Mouse (Mus musculus) liver (tissue): ENCODE measurements at regions not wholly inside any gene's neighbourhood (a gene's known extent, or its start where the extent isn't known, plus 50 kb on each side); places are given as distances from the start of the nearest gene placed in this dataset.
A peak's percentile ranks its signal among the peaks of the same experiment; 100 is the strongest.

Source experiments
- DNase-seq: peaks from one replicate; pipeline ENCODE4 v3.0.0-alpha.2; 2020; ENCODE audit warnings: mixed read lengths

- peak; percentile 21 for DNase-seq
Observed at GRCm38 (mm10) chr12:119026311-119026710, 60.1 kb upstream of the Abcb5 start.

- DNase-seq, result no peak
Observed at GRCm38 (mm10) chr12:119024063-119024462, 57.8 kb upstream of the Abcb5 start.
